Comparison of ENCODE assay signal across 29 mouse cellular contexts in genomic region chr2:163803838-163804237, GRCm38 (mm10). TPM values are rescaled to one million over a fixed set of nuclear protein-coding genes. Genes with fewer than 3 reads are reported as not detected.
"Had no signal": no experiment of that assay in that cellular context is flagged by ENCODE, and none has a peak within 500 bp of the region (broad histone marks: within the 10 kb centered on the region; RNA-seq: fewer than 3 reads in every experiment).

No protein-coding gene starts in this region.

- H3K27ac ChIP-seq: kidney, postnatal 0 days; left cerebral cortex, adult 2 months; liver, embryonic 14.5 days; midbrain, embryonic 13.5 days; neural tube, embryonic 12.5 days; neural tube, embryonic 15.5 days; stomach, embryonic 15.5 days had no signal

- H3K4me1 ChIP-seq: midbrain, embryonic 13.5 days; neural tube, embryonic 12.5 days; neural tube, embryonic 15.5 days; stomach, embryonic 15.5 days had no signal

- H3K9me3 ChIP-seq: midbrain, embryonic 13.5 days; neural tube, embryonic 12.5 days; neural tube, embryonic 15.5 days; stomach, embryonic 15.5 days had no signal

- DNase-seq: kidney, adult 18-20 months; kidney, postnatal 25 days; layer of hippocampus, postnatal 36 days; lung, adult 2 months; lung, postnatal 4 days; right cerebral cortex, adult 18-20 months; right cerebral cortex, postnatal 14 days; spleen, adult 18-20 months; thymus, postnatal 25 days had no signal

- H3K9ac ChIP-seq: liver, embryonic 14.5 days; midbrain, embryonic 13.5 days; neural tube, embryonic 12.5 days; neural tube, embryonic 15.5 days; stomach, embryonic 15.5 days had no signal

- H3K4me3 ChIP-seq: left cerebral cortex, adult 2 months; midbrain, embryonic 13.5 days; neural tube, embryonic 12.5 days; neural tube, embryonic 15.5 days; stomach, embryonic 15.5 days had no signal

- ATAC-seq: intestine, embryonic 16.5 days; midbrain, embryonic 13.5 days; midbrain, embryonic 16.5 days had no signal

- H3K4me2 ChIP-seq: midbrain, embryonic 13.5 days; neural tube, embryonic 12.5 days; neural tube, embryonic 15.5 days; stomach, embryonic 15.5 days had no signal

- H3K27me3 ChIP-seq: midbrain, embryonic 13.5 days; neural tube, embryonic 12.5 days; neural tube, embryonic 15.5 days had no signal

- H3K36me3 ChIP-seq: midbrain, embryonic 13.5 days; neural tube, embryonic 12.5 days; neural tube, embryonic 15.5 days; stomach, embryonic 15.5 days had no signal

RNA-seq across cellular contexts. Expression of gene Ccn5, which starts 16.8 kb away (rescaled TPM):
- total RNA-seq: megakaryocyte-erythroid progenitor cell, adult 5-6 weeks had no signal
- polyA plus RNA-seq: stomach, embryonic 15.5 days had no signal

RNA-seq across cellular contexts. Expression of gene Kcnk15, which starts 49.6 kb away (rescaled TPM):
- total RNA-seq: layer of hippocampus, adult 8-10 months; layer of hippocampus, postnatal 10 days; layer of hippocampus, postnatal 36 days; left cerebral cortex, postnatal 10 days; liver, adult 2 months; megakaryocyte progenitor cell, adult 5-6 weeks; megakaryocyte-erythroid progenitor cell, adult 5-6 weeks had no signal
- polyA plus RNA-seq: intestine, embryonic 16.5 days; kidney, embryonic 14.5 days; kidney, postnatal 0 days; limb, embryonic 11.5 days; limb, embryonic 14.5 days; liver, adult 2 months; liver, embryonic 14.5 days; lung, adult 2 months; lung, embryonic 16.5 days; neural tube, embryonic 15.5 days; stomach, embryonic 15.5 days; thymus, postnatal 0 days had no signal
